Mouse (Mus musculus) hindbrain, embryonic 11.5 days (tissue): ENCODE measurements around the gene Nudt16l1. TPM values are rescaled to one million over a fixed set of nuclear protein-coding genes. Genes with fewer than 3 reads are reported as not detected.
A peak's percentile ranks its signal among the peaks of the same experiment; 100 is the strongest.

ENCODE experiments used
- ATAC-seq: fragments of 200-750 bp; cut with Nextera tagmentation; 2 replicates; pipeline ENCODE4 v1.8.0; 2017; ENCODE audit warnings: mild to moderate bottlenecking, moderate TSS enrichment, moderate library complexity; ENCODE audit not compliant: low FRiP score
- DNase-seq: peaks from one replicate; pipeline ENCODE4 v3.0.0-alpha.2; 2015; ENCODE audit warnings: low spot score
- H3K27ac ChIP-seq: fragments of 300-500 bp; sonication (generic); 2 replicates; pipeline ENCODE4 v1.5.1; 2014; ENCODE audit warnings: mild to moderate bottlenecking, low read depth, low read length
- H3K27me3 ChIP-seq: fragments of 300-500 bp; sonication (generic); 2 replicates; pipeline ENCODE4 v1.6.1; 2014; ENCODE audit warnings: mild to moderate bottlenecking, low read length, moderate library complexity, mixed read lengths; ENCODE audit not compliant: control insufficient read depth, insufficient read depth
- H3K36me3 ChIP-seq: fragments of 300-500 bp; sonication (generic); 2 replicates; pipeline ENCODE4 v1.6.1; 2014; ENCODE audit warnings: mild to moderate bottlenecking, low read length, moderate library complexity, mixed read lengths; ENCODE audit not compliant: control insufficient read depth, insufficient read depth
- H3K4me1 ChIP-seq: fragments of 300-500 bp; sonication (generic); replicated peaks from 2 replicates; pipeline ENCODE4 v1.6.1; 2014; ENCODE audit warnings: low read length, mixed read lengths; ENCODE audit not compliant: control insufficient read depth, insufficient read depth
- H3K4me2 ChIP-seq: fragments of 300-500 bp; sonication (generic); replicated peaks from 2 replicates; pipeline ENCODE4 v1.6.1; 2014; ENCODE audit warnings: mild to moderate bottlenecking, low read depth, low read length
- H3K4me3 ChIP-seq: fragments of 300-500 bp; sonication (generic); 2 replicates; pipeline ENCODE4 v1.5.1; 2014; ENCODE audit warnings: low read depth, low read length
- H3K9ac ChIP-seq: fragments of 300-500 bp; sonication (generic); 2 replicates; pipeline ENCODE4 v1.6.1; 2014; ENCODE audit warnings: low read depth, low read length
- H3K9me3 ChIP-seq: fragments of 300-500 bp; sonication (generic); 2 replicates; pipeline ENCODE4 v1.6.1; 2016; ENCODE audit warnings: low read length; ENCODE audit not compliant: control insufficient read depth
- WGBS: fragments of 180-500 bp; shearing (Covaris S2); extraction: QIAGEN DNeasy Blood & Tissue Kit; methylation state at CpG from one replicate; pipeline ENCODE4 v1.1.7; 2014; 5-methylcytosine and 5-hydroxymethylcytosine counted together
- polyA plus RNA-seq: library from polyadenylated mRNA; unstranded; fragments of >200 nt; fragmentation: Nextera tagmentation; extraction: Ambion mirVana; gene quantifications from 2 replicates; pipeline ENCODE4 v1.2.1, GENCODE M21; 2014

The Nudt16l1 gene
- polyA plus RNA-seq, 1 experiment from 2014 or later: 131 TPM

- Histone ChIP-seq H3K9me3 (no peaks in the 10 kb centered on the region), H3K27me3 (no peaks in the 10 kb centered on the region), H3K4me1 (no peaks in the 10 kb centered on the region), H3K4me3 (no peak overlapping the region), H3K9ac (no peak overlapping the region), H3K36me3 (no peaks in the 10 kb centered on the region), H3K4me2 (no peak overlapping the region), H3K27ac (no peak overlapping the region)
- WGBS: 95% methylated on average over 8 of the region's 8 CpGs
- DNase-seq (no peak), ATAC-seq (no peak)
Measured at GRCm38 (mm10) chr16:4910758-4911157, 27.8 kb upstream of the Nudt16l1 start.

DNA sequence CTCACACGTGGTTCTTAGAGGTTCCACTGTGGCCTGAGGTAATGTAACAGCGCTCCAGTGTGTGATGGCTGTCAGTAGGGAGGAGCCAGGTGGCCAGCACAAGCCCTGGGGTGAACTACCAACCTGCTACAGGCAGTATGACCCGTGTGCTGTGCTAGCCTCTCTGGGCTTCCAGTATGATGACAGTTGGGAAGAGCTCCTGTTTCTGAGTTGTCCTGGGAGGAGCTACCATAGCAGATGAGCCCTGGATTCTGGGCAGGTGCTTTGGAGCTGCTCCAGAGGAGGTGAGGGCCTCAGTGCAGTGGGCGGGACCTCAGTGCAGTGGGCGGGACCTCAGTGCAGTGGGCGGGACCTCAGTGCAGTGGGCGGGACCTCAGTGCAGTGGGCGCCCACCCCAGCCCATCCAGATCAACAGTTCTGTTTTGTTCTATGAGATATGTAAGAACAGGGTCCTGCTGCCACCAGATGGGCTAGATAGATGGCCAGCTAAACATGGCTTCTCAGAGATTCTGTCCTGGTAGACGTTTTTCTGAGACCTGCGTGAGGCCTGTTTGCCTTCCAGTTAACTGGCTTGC is 26.4 kb upstream of the Nudt16l1 start:
- 73% methylated on average over 10 of the region's 10 CpGs for WGBS
- Histone ChIP-seq H3K9ac (no peak overlapping the region), H3K36me3 (no peaks in the 10 kb centered on the region), H3K27me3 (no peaks in the 10 kb centered on the region), H3K4me3 (no peak overlapping the region), H3K4me1 (no peaks in the 10 kb centered on the region), H3K9me3 (no peaks in the 10 kb centered on the region), H3K27ac (no peak overlapping the region), H3K4me2 (no peak overlapping the region)
- DNase-seq: no peak
- 0 out of 2 replicates have a peak, but pooled peaks have one; percentile 43 for ATAC-seq

DNA sequence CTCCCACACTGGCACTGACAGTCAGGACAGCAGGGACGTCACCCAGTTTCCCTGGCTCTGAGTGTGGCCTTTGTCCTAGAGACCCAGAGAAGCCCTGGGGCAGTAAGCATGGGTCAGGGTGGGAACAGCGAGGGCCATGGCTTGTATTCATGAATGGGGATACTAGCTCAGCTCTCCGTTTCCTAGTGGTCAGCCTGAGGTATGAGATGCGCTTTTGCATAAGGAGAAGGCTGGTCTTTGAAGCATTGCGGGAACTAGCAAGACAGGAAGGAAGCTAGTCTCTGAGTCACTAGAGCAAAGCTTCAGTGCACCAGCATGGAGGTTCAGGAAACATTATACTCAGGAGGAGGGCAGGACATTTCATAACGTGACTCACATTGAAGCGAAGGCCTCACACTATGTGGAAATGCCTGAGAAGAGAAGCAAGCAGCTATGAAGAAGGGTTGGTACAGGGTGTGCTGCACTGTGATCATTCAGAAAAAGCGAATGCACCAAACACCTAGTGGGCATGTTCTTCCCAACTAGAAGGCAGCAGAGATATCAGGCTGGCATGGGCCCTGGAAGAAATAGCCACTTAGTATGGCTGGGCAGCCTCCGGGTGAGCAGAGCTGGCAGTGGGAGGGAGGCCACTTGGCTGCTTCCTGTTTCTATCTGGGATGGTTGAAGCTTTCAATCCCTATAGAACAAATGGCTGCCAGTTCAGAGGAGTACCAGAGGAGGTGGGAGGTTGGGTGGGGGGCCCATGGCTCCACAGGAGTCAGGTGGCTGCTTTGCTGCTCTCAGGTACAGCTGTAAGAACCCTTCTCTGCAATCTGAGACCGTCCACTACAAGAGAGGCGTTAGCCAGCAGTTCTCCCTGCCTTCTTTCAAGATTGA is 25.4 kb upstream of the Nudt16l1 start:
- Histone ChIP-seq H3K27me3 (no peaks in the 10 kb centered on the region), H3K4me2 (no peak overlapping the region), H3K9ac (no peak overlapping the region), H3K4me3 (no peak overlapping the region), H3K27ac (0 out of 2 replicates have a peak overlapping the region, but pooled peaks have one; percentile 27), H3K9me3 (no peaks in the 10 kb centered on the region), H3K4me1 (no peaks in the 10 kb centered on the region), H3K36me3 (no peaks in the 10 kb centered on the region)
- DNase-seq: no peak
- ATAC-seq: peak; percentile 47
- 77% methylated on average over 11 of the region's 11 CpGs for WGBS

DNA sequence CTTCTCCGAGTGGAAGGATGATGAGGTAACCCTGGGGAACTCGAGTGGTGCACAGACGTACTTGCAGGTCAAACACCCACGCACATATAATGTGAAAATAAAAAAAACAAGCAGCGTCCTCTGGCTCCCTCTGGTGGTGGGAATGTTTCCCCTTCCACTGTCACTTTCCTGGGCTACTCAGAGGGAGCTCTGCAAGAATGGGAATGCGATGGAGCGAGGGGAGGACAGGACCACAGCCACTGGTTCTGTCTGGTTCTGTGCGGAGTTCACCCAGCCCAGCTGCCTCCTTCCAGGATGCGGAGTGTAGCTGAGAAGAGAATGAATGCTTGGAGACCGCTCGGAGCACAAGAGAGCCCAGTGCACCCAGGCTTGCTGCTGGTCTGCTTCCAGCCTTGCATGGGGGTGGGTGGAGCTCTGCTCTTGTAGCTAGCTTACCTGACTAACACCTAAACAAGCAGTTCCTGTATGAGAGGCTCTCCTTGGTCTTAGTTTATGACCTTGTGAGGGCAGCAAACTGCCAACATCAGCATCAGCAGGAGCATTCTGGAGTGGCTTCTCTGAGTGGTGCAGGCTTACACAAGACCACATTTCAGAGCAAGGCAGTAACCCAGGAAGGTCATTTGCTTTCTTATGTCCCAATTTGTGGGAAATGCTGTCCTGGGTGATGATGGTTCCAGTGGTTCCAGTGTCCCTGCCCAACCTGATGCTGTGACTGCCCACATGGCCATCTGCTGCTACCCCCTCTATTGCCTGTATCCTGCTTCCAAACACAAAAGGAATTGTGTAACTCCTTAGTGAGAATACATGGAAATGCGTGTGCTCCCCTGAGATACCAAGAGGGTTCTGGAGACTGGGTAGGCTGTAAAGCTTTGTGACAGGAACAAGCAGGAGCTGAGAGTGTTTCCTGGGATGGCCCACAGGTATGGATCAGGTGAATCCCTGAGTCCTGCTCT is 24.5 kb upstream of the Nudt16l1 start:
- Histone ChIP-seq H3K9ac (no peak overlapping the region), H3K9me3 (no peaks in the 10 kb centered on the region), H3K27me3 (no peaks in the 10 kb centered on the region), H3K4me2 (no peak overlapping the region), H3K36me3 (no peaks in the 10 kb centered on the region), H3K4me1 (no peaks in the 10 kb centered on the region), H3K4me3 (no peak overlapping the region), H3K27ac (0 out of 2 replicates have a peak overlapping the region, but pooled peaks have one; percentile 27)
- ATAC-seq: peak; percentile 63
- WGBS: 39% methylated on average over 12 of the region's 12 CpGs
- DNase-seq: peak; percentile 86

DNA sequence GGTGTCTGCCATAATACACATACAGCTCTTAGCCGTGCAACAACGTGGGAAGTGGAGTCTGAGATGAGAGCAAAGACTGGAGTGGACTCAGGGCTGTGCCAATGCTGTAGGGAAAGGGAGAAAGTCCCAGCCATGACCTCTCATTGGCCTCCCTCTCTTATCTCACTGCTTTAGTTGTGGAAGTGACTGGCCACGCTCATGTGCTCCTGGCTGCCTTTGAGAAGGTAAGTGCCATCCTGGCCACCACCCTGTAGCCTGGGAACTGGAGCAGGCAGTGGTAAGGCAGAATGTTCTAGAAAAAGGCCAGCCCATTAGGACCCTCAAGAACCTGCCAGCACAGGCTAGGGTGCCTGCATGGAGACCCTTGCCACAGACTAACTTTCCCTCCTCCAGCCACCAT is 22.6 kb upstream of the Nudt16l1 start:
- Histone ChIP-seq H3K9ac (no peak overlapping the region), H3K4me2 (no peak overlapping the region), H3K27me3 (no peaks in the 10 kb centered on the region), H3K4me1 (no peaks in the 10 kb centered on the region), H3K27ac (no peak overlapping the region), H3K9me3 (no peaks in the 10 kb centered on the region), H3K36me3 (no peaks in the 10 kb centered on the region), H3K4me3 (no peak overlapping the region)
- 91% methylated on average over 3 of the region's 3 CpGs for WGBS
- ATAC-seq (no peak), DNase-seq (no peak)

- no peaks in the 10 kb centered on the region for H3K36me3 ChIP-seq
- H3K9me3 ChIP-seq: no peaks in the 10 kb centered on the region
- no peak overlapping the region for H3K4me3 ChIP-seq
- DNase-seq (no peak), ATAC-seq (no peak)
- no peak overlapping the region for H3K4me2 ChIP-seq
- no peaks in the 10 kb centered on the region for H3K4me1 ChIP-seq
- H3K27ac ChIP-seq: no peak overlapping the region
- no peak overlapping the region for H3K9ac ChIP-seq
- H3K27me3 ChIP-seq: no peaks in the 10 kb centered on the region
- WGBS: 87% methylated on average over 2 of the region's 2 CpGs
Measured at GRCm38 (mm10) chr16:4916608-4917007, 22.0 kb upstream of the Nudt16l1 start.

DNA sequence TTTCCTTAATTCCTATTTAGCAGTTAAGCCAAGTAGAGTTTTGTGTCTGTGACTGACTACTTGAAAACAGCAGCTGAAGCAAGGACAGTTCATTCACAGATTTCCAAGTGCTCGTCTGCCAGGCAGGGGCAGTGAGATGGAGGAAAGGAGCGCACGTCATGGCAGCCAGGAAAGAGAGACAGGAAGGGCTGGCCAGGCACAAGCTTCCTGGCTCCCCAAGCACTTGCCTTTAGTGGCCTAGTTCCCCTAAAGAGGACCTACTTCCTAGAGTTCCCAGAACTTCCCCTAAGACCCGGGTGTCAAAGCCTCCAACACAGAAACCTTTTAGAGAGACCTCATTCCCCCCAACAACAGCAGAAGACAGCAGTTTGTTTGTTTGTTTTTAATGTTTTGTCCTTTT is 18.0 kb upstream of the Nudt16l1 start:
- no peak overlapping the region for H3K9ac ChIP-seq
- H3K27me3 ChIP-seq: no peaks in the 10 kb centered on the region
- H3K9me3 ChIP-seq: no peaks in the 10 kb centered on the region
- ATAC-seq: no peak
- no peak overlapping the region for H3K4me2 ChIP-seq
- DNase-seq: no peak
- H3K4me3 ChIP-seq: no peak overlapping the region
- 0 out of 2 replicates have a peak, but pooled peaks cover 3% of the 10 kb centered on the region for H3K36me3 ChIP-seq
- H3K27ac ChIP-seq: no peak overlapping the region
- H3K4me1 ChIP-seq: no peaks in the 10 kb centered on the region
- 81% methylated on average over 4 of the region's 4 CpGs for WGBS

- no peak overlapping the region for H3K9ac ChIP-seq
- H3K36me3 ChIP-seq: 0 out of 2 replicates have a peak, but pooled peaks cover 5% of the 10 kb centered on the region
- ATAC-seq (no peak), DNase-seq (no peak)
- H3K27me3 ChIP-seq: no peaks in the 10 kb centered on the region
- 90% methylated on average over 6 of the region's 6 CpGs for WGBS
- no peak overlapping the region for H3K4me2 ChIP-seq
- no peaks in the 10 kb centered on the region for H3K4me1 ChIP-seq
- H3K9me3 ChIP-seq: no peaks in the 10 kb centered on the region
- no peak overlapping the region for H3K4me3 ChIP-seq
- H3K27ac ChIP-seq: no peak overlapping the region
Measured at GRCm38 (mm10) chr16:4922481-4922880, 16.1 kb upstream of the Nudt16l1 start.
